In the genomic region with DNA sequence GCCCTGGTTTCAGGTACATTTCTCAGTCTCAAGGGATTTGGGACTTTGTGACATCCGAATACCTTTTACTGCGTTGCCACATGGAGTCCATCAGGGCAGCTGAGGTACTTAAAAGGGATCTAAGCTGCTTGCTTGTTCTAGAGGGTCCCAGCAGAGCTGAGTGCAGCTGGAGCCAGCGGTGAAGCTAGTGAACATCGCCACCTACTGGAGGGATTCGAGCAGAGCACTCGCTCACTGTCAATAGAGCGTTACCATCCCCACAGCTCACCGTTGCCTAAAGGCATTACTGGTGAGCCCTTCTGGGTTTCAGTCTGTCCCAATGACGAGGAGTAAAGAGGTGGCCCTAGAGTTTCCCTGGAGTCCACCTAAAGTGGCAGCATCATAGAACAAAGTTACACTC, we compare ENCODE assay signal across 8 mouse cellular contexts. TPM values are rescaled to one million over a fixed set of nuclear protein-coding genes. Genes with fewer than 3 reads are reported as not detected.
DNase-seq lines count a peak whose midpoint lies in the region; ATAC-seq and TF ChIP-seq lines count a peak whose summit lies in the region.

No protein-coding gene starts in this region.

- H3K9ac ChIP-seq in intestine, embryonic 15.5 days = no peak overlapping the region
- H3K9ac ChIP-seq in limb, embryonic 14.5 days (ENCODE audit: low read depth, low read length, severe bottlenecking) = no peak overlapping the region
- H3K9ac ChIP-seq in midbrain, embryonic 15.5 days = no peak overlapping the region
- no peak overlapping the region for H3K9ac ChIP-seq in stomach, postnatal 0 days (ENCODE audit: low read length)

- no peak overlapping the region for H3K27ac ChIP-seq in testis, adult 2 months (ENCODE audit: control insufficient read depth, insufficient read depth, low read depth, low read length)
- H3K27ac ChIP-seq in intestine, embryonic 15.5 days = no peak overlapping the region
- no peak overlapping the region for H3K27ac ChIP-seq in limb, embryonic 14.5 days (replicated peaks; ENCODE audit: low read depth, low read length)
- H3K27ac ChIP-seq in midbrain, embryonic 15.5 days = no peak overlapping the region
- H3K27ac ChIP-seq in stomach, postnatal 0 days (replicated peaks) = no peak overlapping the region

- 7% methylated on average over 9 of the region's 9 CpGs for WGBS in intestine, embryonic 15.5 days
- 1% methylated on average over 9 of the region's 9 CpGs for WGBS in limb, embryonic 14.5 days
- 4% methylated on average over 9 of the region's 9 CpGs for WGBS in midbrain, embryonic 15.5 days
- 8% methylated on average over 9 of the region's 9 CpGs for WGBS in stomach, postnatal 0 days

- no peaks in the 10 kb centered on the region for H3K9me3 ChIP-seq in intestine, embryonic 15.5 days
- H3K9me3 ChIP-seq in limb, embryonic 14.5 days (ENCODE audit: control insufficient read depth, low read length) = peaks cover 6% of the 10 kb centered on the region
- no peaks in the 10 kb centered on the region for H3K9me3 ChIP-seq in midbrain, embryonic 15.5 days
- H3K9me3 ChIP-seq in stomach, postnatal 0 days (ENCODE audit: control insufficient read depth, low read length) = 0 out of 2 replicates have a peak, but pooled peaks cover 4% of the 10 kb centered on the region

- TF ChIP-seq CTCF in testis, adult 2 months (IDR thresholded peaks at IDR 0.05; ENCODE audit: control insufficient read depth, insufficient read depth, insufficient replicate concordance, low read depth, low read length) = peak; percentile 90; the same call in 1 of the 2 replicates
- peak; percentile 97 for TF ChIP-seq CTCF in stomach, postnatal 0 days (IDR thresholded peaks at IDR 0.05; ENCODE audit: low read depth)

- peak; percentile 83 for ATAC-seq in frontal cortex, adult (ENCODE audit: low TSS enrichment)
- peak; percentile 88 for ATAC-seq in intestine, embryonic 15.5 days
- ATAC-seq in limb, embryonic 14.5 days (ENCODE audit: low FRiP score, low read depth) = peak; percentile 86
- peak; percentile 78 for ATAC-seq in midbrain, embryonic 15.5 days (replicated peaks)
- peak; percentile 76 for ATAC-seq in stomach, postnatal 0 days (ENCODE audit: low FRiP score, low TSS enrichment)

- TF ChIP-seq POLR2A in testis, adult 2 months (IDR thresholded peaks at IDR 0.05; ENCODE audit: control insufficient read depth, low read depth, low read length) = no peak
- TF ChIP-seq POLR2A in limb, embryonic 14.5 days (IDR thresholded peaks at IDR 0.05; ENCODE audit: borderline replicate concordance, extremely low read depth, insufficient read depth, insufficient read length) = no peak

- TF ChIP-seq EP300 in stomach, postnatal 0 days (optimal IDR thresholded peaks at IDR 0.05) = no peak

- no peak for DNase-seq in testis, postnatal 14 days (ENCODE audit: low spot score)
- DNase-seq in cerebellum, adult 9-11 months = peak; percentile 39
- peak; percentile 91 for DNase-seq in limb, embryonic 14.5 days (ENCODE audit: low spot score)
- peak; percentile 77 for DNase-seq in stomach, postnatal 0 days (ENCODE audit: low spot score)

- no peaks in the 10 kb centered on the region for H3K27me3 ChIP-seq in testis, adult 2 months (ENCODE audit: control insufficient read depth, insufficient read depth, low read length)
- H3K27me3 ChIP-seq in intestine, embryonic 15.5 days (replicated peaks) = no peaks in the 10 kb centered on the region
- no peaks in the 10 kb centered on the region for H3K27me3 ChIP-seq in limb, embryonic 14.5 days (ENCODE audit: control insufficient read depth, insufficient read depth, low read length)
- no peaks in the 10 kb centered on the region for H3K27me3 ChIP-seq in midbrain, embryonic 15.5 days (replicated peaks)
- no peaks in the 10 kb centered on the region for H3K27me3 ChIP-seq in stomach, postnatal 0 days (ENCODE audit: control insufficient read depth, insufficient read depth, low read length)

- H3K36me3 ChIP-seq in testis, adult 2 months (ENCODE audit: control insufficient read depth, insufficient read depth, low read length) = no peaks in the 10 kb centered on the region
- H3K36me3 ChIP-seq in intestine, embryonic 15.5 days = 0 out of 2 replicates have a peak, but pooled peaks cover 4% of the 10 kb centered on the region
- peaks cover 3% of the 10 kb centered on the region; the same call in 1 of the 2 replicates for H3K36me3 ChIP-seq in limb, embryonic 14.5 days (ENCODE audit: control insufficient read depth, insufficient read depth, low read length)
- peaks cover 22% of the 10 kb centered on the region for H3K36me3 ChIP-seq in midbrain, embryonic 15.5 days (replicated peaks)
- peaks cover 7% of the 10 kb centered on the region for H3K36me3 ChIP-seq in stomach, postnatal 0 days (ENCODE audit: control insufficient read depth, insufficient read depth, low read length)

- H3K4me1 ChIP-seq in testis, adult 2 months (ENCODE audit: control insufficient read depth, insufficient read depth, low read length) = no peaks in the 10 kb centered on the region
- no peaks in the 10 kb centered on the region for H3K4me1 ChIP-seq in intestine, embryonic 15.5 days (replicated peaks)
- H3K4me1 ChIP-seq in limb, embryonic 14.5 days (ENCODE audit: control insufficient read depth, insufficient read depth, low read length) = peaks cover 3% of the 10 kb centered on the region; the same call in 1 of the 2 replicates
- H3K4me1 ChIP-seq in midbrain, embryonic 15.5 days = no peaks in the 10 kb centered on the region
- no peaks in the 10 kb centered on the region for H3K4me1 ChIP-seq in stomach, postnatal 0 days (replicated peaks; ENCODE audit: control insufficient read depth, insufficient read depth)

- H3K4me3 ChIP-seq in testis, adult 2 months (ENCODE audit: control insufficient read depth, low read depth, low read length) = no peak overlapping the region
- no peak overlapping the region for H3K4me3 ChIP-seq in intestine, embryonic 15.5 days (replicated peaks)
- H3K4me3 ChIP-seq in limb, embryonic 14.5 days (replicated peaks; ENCODE audit: low read length) = no peak overlapping the region
- H3K4me3 ChIP-seq in midbrain, embryonic 15.5 days = no peak overlapping the region
- no peak overlapping the region for H3K4me3 ChIP-seq in stomach, postnatal 0 days (ENCODE audit: low read depth, low read length)

- H3K4me2 ChIP-seq in intestine, embryonic 15.5 days (replicated peaks) = no peak overlapping the region
- H3K4me2 ChIP-seq in limb, embryonic 14.5 days (replicated peaks; ENCODE audit: low read depth, low read length, severe bottlenecking) = no peak overlapping the region
- no peak overlapping the region for H3K4me2 ChIP-seq in midbrain, embryonic 15.5 days
- no peak overlapping the region for H3K4me2 ChIP-seq in stomach, postnatal 0 days (replicated peaks; ENCODE audit: low read depth)

RNA-seq across cellular contexts. Expression of a gene that starts 46.1 kb away (rescaled TPM):
- polyA plus RNA-seq in testis, adult 2 months (2012; rRNA removed) = 9.6 and 11.6 TPM in 2 replicates
- 27.5 and 40.6 TPM in 2 replicates for polyA plus RNA-seq in intestine, embryonic 15.5 days (2015; fragmentation: Nextera tagmentation; extraction: Ambion mirVana)
- 26.4 and 32.5 TPM in 2 replicates for polyA plus RNA-seq in limb, embryonic 14.5 days (2012; rRNA removed)
- polyA plus RNA-seq in limb, embryonic 14.5 days (2014; fragmentation: Nextera tagmentation; extraction: Ambion mirVana) = 29.3 and 32.0 TPM in 2 replicates
- polyA plus RNA-seq in midbrain, embryonic 15.5 days (2015; fragmentation: Nextera tagmentation; extraction: Ambion mirVana) = 32.8 and 34.1 TPM in 2 replicates
- polyA plus RNA-seq in stomach, postnatal 0 days (2015; fragmentation: Nextera tagmentation; extraction: Ambion mirVana) = 12.4 and 17.9 TPM in 2 replicates
